Mouse (Mus musculus) large intestine, adult 2 months (tissue): ENCODE measurements around the gene Rab3gap2. TPM values are rescaled to one million over a fixed set of nuclear protein-coding genes. Genes with fewer than 3 reads are reported as not detected.

Experiments used
- DNase-seq: peaks from one replicate; pipeline ENCODE4 v3.0.0-alpha.2; 2012; ENCODE audit warnings: low read depth, low spot score
- WGBS: fragments of 180-500 bp; shearing (Covaris S2); methylation state at CpG from one replicate; pipeline ENCODE4 v1.1.7; 2018; 5-methylcytosine and 5-hydroxymethylcytosine counted together
- polyA plus RNA-seq: library from polyadenylated mRNA; depleted of rRNA; stranded (reverse); fragments of >200 nt; gene quantifications from 2 replicates; pipeline ENCODE4 v1.2.3, GENCODE M21; 2012

Gene Rab3gap2
- polyA plus RNA-seq, 1 experiment: 18.2 TPM

DNA sequence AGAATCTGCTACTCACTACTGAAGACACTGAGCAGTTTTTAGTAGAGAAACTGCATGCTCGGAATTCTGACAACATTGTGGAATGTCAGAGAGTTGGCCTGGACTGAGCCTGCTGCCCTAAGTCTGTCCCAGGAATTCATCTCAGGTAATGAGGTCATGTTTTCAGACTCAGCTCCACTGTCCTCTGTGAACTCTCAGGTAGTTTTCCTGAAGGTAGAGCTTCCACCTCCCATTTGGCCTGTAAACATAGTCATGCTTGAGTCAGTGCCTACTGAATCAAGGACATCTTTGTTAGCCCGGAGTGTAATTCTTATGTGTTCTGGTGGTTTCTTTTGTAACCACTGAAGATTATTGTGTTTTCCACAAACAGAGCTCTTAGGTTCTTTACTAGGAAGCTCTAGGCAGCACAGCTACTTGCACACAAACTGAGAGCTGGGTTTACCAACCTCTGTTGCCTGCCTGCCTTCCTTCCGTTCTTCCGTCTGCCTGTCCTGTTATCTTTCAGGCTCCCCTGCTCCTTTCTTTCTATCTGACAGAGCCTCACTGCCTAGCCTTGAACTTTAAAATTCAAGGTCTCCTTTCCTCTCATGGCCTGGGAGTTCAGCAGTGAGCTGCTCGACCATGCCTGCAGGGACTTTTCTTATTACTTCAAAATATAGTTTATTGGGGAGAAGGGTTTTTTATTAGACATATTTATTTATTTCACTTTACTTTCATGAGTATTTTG, 71.1 kb downstream of the Rab3gap2 start:
- DNase-seq: no peak
- 89% methylated on average over 5 of the region's 5 CpGs for WGBS

- no peak for DNase-seq
- WGBS: 93% methylated on average over 7 of the region's 7 CpGs
Observed at GRCm38 (mm10) chr1:185275976-185276375, 72.1 kb downstream of the Rab3gap2 start.

DNA sequence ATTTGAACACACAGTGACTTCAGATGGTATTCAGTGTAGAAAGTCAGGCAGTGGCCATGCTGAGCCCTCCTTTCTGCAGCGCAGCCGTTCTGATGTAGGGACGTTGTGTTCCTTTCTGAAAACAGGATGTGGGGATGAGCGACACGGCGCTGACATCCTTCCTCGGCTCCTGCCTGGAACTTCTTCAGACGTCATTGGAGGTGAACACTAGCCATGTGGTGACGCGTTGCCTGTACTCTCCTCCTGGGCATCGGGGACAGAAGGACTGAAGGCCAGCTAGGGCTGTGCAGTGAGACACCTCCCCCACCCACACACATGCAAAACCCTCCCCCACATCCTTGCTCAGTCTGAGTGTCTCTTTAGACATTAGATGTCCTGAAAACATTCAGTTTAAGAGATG, 73.1 kb downstream of the Rab3gap2 start:
- WGBS: 83% methylated on average over 11 of the region's 11 CpGs
- DNase-seq: no peak

DNA sequence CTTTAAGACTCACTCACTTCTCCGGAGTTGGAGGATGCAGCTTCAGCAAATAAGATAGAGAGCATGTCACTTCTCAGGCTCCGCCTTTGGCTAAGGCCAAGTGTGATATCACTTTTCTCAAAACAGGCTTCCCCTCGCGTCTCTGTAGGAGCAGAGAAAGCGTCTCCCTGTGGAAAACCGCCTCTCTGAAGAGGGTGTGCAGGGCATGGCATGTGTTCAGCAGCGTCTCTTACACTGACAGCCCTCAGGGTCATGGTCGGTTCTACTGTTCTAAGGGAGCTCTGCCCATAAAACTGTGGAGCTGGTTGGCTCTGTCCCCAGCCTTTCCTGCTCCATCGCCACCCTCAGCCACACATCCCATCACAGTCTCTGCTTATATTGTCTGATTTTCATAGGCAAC, 75.4 kb downstream of the Rab3gap2 start:
- no peak for DNase-seq
- 67% methylated on average over 9 of the region's 9 CpGs for WGBS

- WGBS: 98% methylated on average over 4 of the region's 4 CpGs
- DNase-seq: no peak
Observed at GRCm38 (mm10) chr1:185280616-185281015, 76.7 kb downstream of the Rab3gap2 start.

DNA sequence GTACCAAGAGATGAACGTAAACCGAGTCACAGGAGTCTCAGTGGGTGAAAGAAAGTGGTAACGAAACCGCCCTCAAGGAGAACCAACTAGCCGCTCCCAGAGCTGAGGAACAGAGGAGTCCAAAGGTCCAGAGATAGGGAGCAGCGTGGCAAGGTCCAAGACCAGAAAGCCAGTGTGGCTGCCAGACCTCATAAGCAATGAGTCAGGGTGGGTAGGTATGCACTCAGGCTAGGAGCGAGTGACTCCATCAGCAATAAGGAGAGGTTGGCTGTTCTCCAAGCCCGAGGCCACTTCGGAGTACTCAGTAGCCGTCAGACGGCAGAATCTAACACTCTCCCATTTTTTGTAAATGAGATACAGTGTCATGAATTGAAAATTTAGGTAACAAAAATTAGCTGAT, 78.9 kb downstream of the Rab3gap2 start:
- WGBS: 41% methylated on average over 11 of the region's 11 CpGs
- DNase-seq: peak; percentile 82

DNA sequence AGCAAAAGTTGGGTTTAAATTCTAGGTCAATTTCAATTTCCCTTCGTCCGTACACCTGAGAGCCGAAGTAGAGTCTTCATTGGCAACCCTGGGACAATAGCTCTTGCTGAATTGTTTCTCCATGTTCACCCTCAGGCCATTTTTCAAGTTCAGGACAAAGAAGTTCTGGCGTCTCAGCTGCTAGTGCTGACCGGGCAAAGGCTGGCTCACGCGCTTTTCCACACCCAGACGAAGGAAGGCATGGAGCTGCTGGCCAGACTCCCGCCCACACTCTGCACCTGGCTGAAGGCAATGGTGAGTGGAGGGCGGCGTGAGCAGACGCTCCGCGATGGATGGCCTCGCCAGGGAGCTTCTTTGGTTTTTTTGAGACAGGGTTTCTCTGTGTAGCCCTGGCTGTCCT, 79.3 kb downstream of the Rab3gap2 start:
- no peak for DNase-seq
- 65% methylated on average over 15 of the region's 15 CpGs for WGBS

GRCm38 (mm10) chr1:185284740-185285139, 80.8 kb downstream of the Rab3gap2 start:
- WGBS: 24% methylated on average over 4 of the region's 4 CpGs

GRCm38 (mm10) chr1:185285171-185285570, 81.3 kb downstream of the Rab3gap2 start:
- no peak for DNase-seq
- WGBS: 80% methylated on average over 4 of the region's 4 CpGs

More at GRCm38 (mm10) chr1:185284740-185285139, 80.8 kb downstream of the Rab3gap2 start:
- no peak for DNase-seq

GRCm38 (mm10) chr1:185287066-185287465, 83.1 kb downstream of the Rab3gap2 start:
- whole genome bisulfite sequencing: 90% methylated on average over 20 of the region's 20 CpGs

DNA sequence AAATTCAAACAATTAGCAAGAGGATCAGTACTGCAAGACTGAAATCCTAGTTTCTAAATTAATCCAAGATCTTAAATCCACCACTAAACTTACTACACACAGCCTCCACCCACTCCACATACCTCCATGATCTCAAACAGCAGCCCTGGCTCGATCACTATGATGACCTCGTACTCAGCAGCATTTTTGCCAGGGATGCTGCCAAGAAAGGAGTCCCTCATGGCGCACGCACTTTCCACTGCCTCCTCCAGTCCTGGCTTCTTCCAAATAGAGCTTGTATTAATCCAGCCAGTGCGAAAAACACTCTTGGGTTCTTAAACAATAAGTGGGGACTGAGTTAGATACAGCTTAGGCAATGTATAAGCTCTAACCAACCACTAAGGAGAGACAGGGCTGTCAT, 85.3 kb downstream of the Rab3gap2 start:
- no peak for DNase-seq

More at GRCm38 (mm10) chr1:185287066-185287465, 83.1 kb downstream of the Rab3gap2 start:
- no peak for DNase-seq

DNA sequence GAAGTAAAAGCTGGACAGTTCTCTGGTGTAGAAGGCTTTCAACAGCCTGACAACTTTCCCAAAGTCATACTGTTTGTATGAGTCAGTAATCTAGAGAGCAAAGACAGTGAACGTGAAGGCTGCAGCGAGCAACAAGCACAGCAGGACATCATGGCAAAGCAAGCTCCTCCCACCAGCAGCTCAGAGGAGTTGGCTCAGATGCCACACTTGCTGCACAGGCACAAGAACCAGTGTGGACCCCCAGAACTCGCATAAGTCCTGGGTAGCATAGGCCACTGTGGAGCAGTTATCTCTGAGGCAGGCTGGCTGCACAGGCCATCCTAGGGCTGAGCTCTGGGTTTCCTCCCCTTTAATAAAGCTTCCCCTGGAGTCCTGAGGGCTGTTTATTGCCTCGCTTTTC, 87.4 kb downstream of the Rab3gap2 start:
- WGBS: 96% methylated on average over 4 of the region's 4 CpGs
- no peak for DNase-seq

More for the DNA sequence above, 85.3 kb downstream of the Rab3gap2 start:
- WGBS: 60% methylated on average over 5 of the region's 5 CpGs

- DNase-seq: no peak
Observed at GRCm38 (mm10) chr1:185292646-185293360, 88.9 kb downstream of the Rab3gap2 start.

DNA sequence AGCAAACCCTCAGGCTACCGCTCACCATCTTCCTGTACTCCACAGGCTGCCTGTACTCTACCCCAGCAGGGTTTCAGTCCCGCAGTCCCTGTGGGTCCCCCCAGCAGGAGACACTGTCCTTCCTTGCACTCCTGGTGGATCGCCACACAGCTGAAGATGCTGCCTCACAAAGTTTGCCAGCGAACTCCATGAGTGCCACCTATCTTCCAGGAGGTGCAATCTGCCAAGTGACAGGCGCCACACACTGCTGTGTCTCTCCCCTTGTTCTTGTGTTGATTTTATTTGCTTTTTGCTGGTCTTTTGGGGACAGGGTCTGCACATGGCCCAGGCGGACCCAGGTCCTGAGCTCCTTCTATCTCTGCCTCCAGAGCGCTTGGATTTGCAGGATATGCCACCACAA, 92.9 kb downstream of the Rab3gap2 start:
- 93% methylated on average over 7 of the region's 7 CpGs for WGBS
- DNase-seq: no peak

More at GRCm38 (mm10) chr1:185292646-185293360, 88.9 kb downstream of the Rab3gap2 start:
- 86% methylated on average over 10 of the region's 10 CpGs for WGBS

GRCm38 (mm10) chr1:185298496-185298895, 94.6 kb downstream of the Rab3gap2 start:
- no peak for DNase-seq
- WGBS: 94% methylated on average over 8 of the region's 8 CpGs

DNA sequence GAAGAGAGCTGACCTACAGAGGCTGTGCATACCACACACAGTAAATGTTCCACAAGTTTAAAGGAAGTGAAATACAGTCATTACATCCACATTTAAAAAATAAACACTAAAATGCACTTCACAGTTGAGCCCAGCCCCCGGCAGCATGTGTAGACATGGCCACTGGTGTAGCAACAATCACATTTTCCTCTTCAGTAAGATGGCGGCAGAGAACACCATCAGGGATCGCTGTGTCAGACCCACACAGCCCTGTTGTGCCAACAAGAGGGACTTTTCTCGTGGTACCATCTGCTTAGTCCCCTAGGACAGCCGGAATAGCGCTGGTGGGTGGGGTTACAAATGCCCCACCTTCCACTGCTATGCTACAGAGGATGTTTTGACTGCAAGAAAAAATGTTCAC, 98.9 kb downstream of the Rab3gap2 start:
- WGBS: 96% methylated on average over 6 of the region's 6 CpGs
- DNase-seq: no peak

DNA sequence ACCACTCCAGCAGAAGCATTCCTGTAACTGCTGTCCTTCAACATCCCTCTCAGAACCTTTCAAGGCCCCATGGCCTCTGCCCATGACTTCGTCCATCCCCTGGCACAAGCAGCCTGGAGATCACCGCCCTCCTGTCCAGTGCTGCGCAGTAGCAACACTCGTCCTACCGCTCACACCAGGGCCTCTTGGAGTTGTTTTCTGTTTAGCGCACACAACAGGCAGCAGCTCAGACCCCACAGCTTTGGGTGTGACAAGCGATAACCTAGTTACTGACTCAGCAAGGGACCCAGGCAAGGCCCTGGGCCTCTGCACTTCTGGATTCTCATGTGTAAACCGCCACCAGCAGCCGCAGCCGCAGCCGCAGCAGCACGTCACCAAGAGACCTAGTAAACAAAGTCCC, 102.9 kb downstream of the Rab3gap2 start:
- WGBS: 97% methylated on average over 12 of the region's 12 CpGs
- DNase-seq: no peak

GRCm38 (mm10) chr1:185307645-185308044, 103.7 kb downstream of the Rab3gap2 start:
- no peak for DNase-seq
- WGBS: 48% methylated on average over 7 of the region's 7 CpGs

DNA sequence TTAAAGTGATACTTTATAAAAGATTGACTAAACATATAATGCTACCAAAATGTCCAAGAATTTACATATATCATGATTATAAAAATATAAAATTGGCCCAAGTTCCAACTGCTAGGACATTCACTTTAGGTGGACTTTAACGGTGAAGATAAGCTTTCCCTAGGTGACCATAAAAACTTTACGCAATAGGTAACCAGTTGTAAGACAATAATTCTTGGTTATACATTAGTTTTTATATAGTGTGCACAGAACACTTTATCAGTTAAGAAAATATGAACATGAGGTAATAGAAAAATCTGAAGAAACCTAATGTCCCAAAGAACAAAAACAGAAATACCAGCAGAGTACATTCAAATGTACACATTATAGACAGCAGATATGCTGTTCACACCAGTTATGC, 104.4 kb downstream of the Rab3gap2 start:
- DNase-seq: no peak
- WGBS: 40% methylated on average over 2 of the region's 2 CpGs

DNA sequence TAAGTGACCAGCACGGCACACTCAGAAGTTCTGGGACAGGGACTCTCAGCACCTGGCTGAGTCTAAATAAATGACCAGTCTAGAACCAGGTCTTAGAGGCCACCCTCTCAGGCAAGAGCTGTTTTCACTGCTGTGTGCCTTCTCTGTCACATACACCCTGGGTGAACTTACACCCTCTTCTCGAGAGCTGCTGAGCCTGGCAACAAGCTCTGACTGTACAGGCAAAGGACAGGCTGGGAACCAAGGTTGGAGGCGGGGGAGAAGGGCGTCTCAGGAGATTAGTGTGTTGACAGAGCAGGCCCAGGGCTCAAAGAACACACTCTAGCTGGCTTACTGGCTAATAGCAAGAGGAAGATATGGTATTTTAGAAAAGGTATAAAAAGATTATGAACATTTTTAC, 105.0 kb downstream of the Rab3gap2 start:
- no peak for DNase-seq
- 28% methylated on average over 4 of the region's 4 CpGs for WGBS

DNA sequence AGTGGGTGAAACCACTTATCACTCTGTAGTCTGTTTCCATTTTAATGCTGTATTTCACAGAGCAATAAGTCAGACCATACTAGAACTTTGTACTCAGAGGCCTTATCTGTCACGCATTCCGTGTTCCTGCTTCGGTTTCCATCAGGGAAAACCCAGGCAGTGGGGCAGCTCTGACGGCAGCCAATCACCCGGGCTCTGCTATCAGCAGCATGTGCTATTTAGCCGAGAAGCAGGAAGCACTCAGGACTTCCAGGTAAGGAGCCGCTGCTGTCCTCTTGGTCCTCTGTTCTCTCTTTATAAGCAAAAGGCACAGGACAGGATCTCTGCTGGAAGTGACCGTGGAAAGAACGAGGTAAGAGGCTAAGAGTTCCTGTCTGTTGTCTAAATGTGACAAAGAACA, 108.0 kb downstream of the Rab3gap2 start:
- no peak for DNase-seq
- WGBS: 30% methylated on average over 9 of the region's 9 CpGs
